Mouse (Mus musculus): ENCODE measurements around the gene Esrp2. TPM values are rescaled to one million over a fixed set of nuclear protein-coding genes. Genes with fewer than 3 reads are reported as not detected.

Gene Esrp2
- total and polyA plus RNA-seq, 3 experiments: 0.24 to 0.30 TPM; not detected in 1

DNA sequence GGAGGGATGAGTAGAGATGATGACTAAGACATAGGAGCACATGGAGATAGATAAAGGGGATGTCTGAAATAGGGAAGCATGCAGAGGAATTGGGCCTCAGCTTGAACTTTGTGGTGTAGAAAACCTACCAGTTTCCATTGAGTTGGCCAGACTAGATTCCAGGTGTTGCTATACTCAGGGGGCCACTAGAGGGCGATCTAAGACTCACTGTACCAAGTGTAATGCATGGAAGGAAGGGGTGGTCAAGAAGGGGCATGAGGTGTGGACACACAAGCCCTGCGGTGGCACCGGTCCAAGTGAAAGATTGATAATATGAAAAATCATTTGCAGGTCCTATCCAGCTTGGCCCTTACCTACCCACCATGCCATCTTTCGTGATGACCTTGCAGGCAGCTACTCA, 28.7 kb upstream of the Esrp2 start:
- Histone ChIP-seq H3K9me3 (replicated peaks; ENCODE audit: low read length) (no peaks in the 10 kb centered on the region), H3K4me2 (ENCODE audit: insufficient read depth, low read depth, poor library complexity, severe bottlenecking) (no peak overlapping the region), H3K27me3 (replicated peaks) (no peaks in the 10 kb centered on the region), H3K9ac (ENCODE audit: insufficient read depth, low read depth) (no peak overlapping the region), H3K27ac (ENCODE audit: insufficient read depth, low read depth) (no peak overlapping the region), H3K36me3 (replicated peaks in 1 of 2; ENCODE audit: control insufficient read depth in 1 of 2, insufficient read depth in 1 of 2, low read length in 1 of 2) (peaks cover 28 to 46% of the 10 kb centered on the region in 2 experiments), H3K4me3 (replicated peaks in 1 of 3; ENCODE audit: low read depth in 2 of 3, low read length in 2 of 3, poor library complexity in 1 of 3) (no peak overlapping the region), H3K4me1 (ENCODE audit: control insufficient read depth in 1 of 2, insufficient read depth in 2 of 2) (peaks cover 0 to 6% of the 10 kb centered on the region in 2 experiments; a peak in 1 of 4 replicates), H3K79me2 (replicated peaks; ENCODE audit: control insufficient read depth, extremely low read depth, insufficient read depth, poor library complexity, severe bottlenecking) (peaks cover 14% of the 10 kb centered on the region)
- dilution Hi-C loops (cut with MboI; ENCODE audit: extremely low pct_ligation_motif_present, extremely low pct_unique_long_range_greater_than_20kb, low sequenced_read_pairs) (no loop called here), in situ Hi-C loops (cut with MboI; ENCODE audit: low pct_ligation_motif_present, low pct_unique_long_range_greater_than_20kb, low sequenced_read_pairs) (loop anchor here (5.0 kb wide), 1 partner anchor 47 kb away; the partner anchor contains the start of genes Prmt7 and Slc7a6os)
- peak; percentile 74 for DNase-seq (ENCODE audit: extremely low read depth)
- TF ChIP-seq SMC3 (IDR thresholded peaks at IDR 0.05; ENCODE audit: low read depth, low read length) (peak; percentile 86), RAD21 (IDR thresholded peaks at IDR 0.05; ENCODE audit: low read depth, low read length) (peak; percentile 80), MYC (IDR thresholded peaks at IDR 0.05; ENCODE audit: low read depth, low read length) (peak; percentile 76; the same call in 1 of the 2 replicates), ZMIZ1 (IDR thresholded peaks at IDR 0.05; ENCODE audit: low read depth, low read length) (no peak), ZKSCAN1 (IDR thresholded peaks at IDR 0.05; ENCODE audit: borderline replicate concordance, low read depth, low read length) (no peak), KAT2A (IDR thresholded peaks at IDR 0.05; ENCODE audit: insufficient replicate concordance, low read length) (no peak), CHD2 (IDR thresholded peaks at IDR 0.05; ENCODE audit: low read length) (no peak), TCF12 (IDR thresholded peaks at IDR 0.05; ENCODE audit: low read depth, low read length) (0 out of 2 replicates have a peak, but pooled peaks have one; percentile 34), CTCF (conservative IDR thresholded peaks at IDR 0.05 in 1 of 2, IDR thresholded peaks at IDR 0.05 in 1 of 2; ENCODE audit: low read depth in 2 of 2, low read length in 2 of 2) (peak; percentile 90 to 93), POLR2AphosphoS2 (IDR thresholded peaks at IDR 0.05; ENCODE audit: low read depth, low read length) (no peak), IRF4 (IDR thresholded peaks at IDR 0.05; ENCODE audit: low read depth, low read length) (0 out of 2 replicates have a peak, but pooled peaks have one; percentile 29), NELFE (IDR thresholded peaks at IDR 0.05; ENCODE audit: low read depth, low read length) (peak; percentile 42; the same call in 1 of the 2 replicates)

DNA sequence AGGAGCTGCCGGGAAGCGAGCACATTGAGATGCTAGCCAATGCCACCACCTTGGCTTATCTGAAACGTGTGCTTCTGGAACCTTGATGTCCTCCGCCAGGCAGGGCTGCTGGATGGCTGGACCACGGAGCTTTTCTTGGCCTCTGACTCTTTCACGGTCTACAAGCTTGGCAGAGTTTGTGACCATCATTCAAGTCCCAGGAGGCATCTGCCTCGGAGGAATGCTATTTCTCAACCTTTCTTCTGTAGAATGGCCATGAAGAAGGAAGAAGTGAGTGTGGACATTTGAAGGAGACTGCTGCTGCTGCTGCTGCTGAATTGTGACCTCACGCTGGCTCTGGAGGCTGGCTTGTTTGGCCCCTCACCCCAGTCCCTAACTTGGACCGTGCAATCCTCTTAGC, 26.5 kb upstream of the Esrp2 start:
- no peaks in the 10 kb centered on the region for H3K27me3 ChIP-seq (replicated peaks)
- H3K9me3 ChIP-seq (replicated peaks; ENCODE audit: low read length): no peaks in the 10 kb centered on the region
- H3K79me2 ChIP-seq (replicated peaks; ENCODE audit: control insufficient read depth, extremely low read depth, insufficient read depth, poor library complexity, severe bottlenecking): no peaks in the 10 kb centered on the region
- in situ Hi-C loops (cut with MboI; ENCODE audit: low pct_ligation_motif_present, low pct_unique_long_range_greater_than_20kb, low sequenced_read_pairs) (no loop called here), dilution Hi-C loops (cut with MboI; ENCODE audit: extremely low pct_ligation_motif_present, extremely low pct_unique_long_range_greater_than_20kb, low sequenced_read_pairs) (no loop called here)
- no peak overlapping the region for H3K4me3 ChIP-seq (replicated peaks in 1 of 3; ENCODE audit: low read depth in 2 of 3, low read length in 2 of 3, poor library complexity in 1 of 3)
- H3K4me1 ChIP-seq (ENCODE audit: control insufficient read depth in 1 of 2, insufficient read depth in 2 of 2): no peaks in the 10 kb centered on the region
- H3K27ac ChIP-seq (ENCODE audit: insufficient read depth, low read depth): no peak overlapping the region
- no peak for TF ChIP-seq USF1 (IDR thresholded peaks at IDR 0.05; ENCODE audit: low read depth, low read length)
- no peak for TF ChIP-seq BHLHE40 (IDR thresholded peaks at IDR 0.05; ENCODE audit: low read depth, low read length)
- TF ChIP-seq E2F4 (IDR thresholded peaks at IDR 0.05; ENCODE audit: insufficient replicate concordance, low read depth, low read length): no peak
- no peak for TF ChIP-seq RAD21 (IDR thresholded peaks at IDR 0.05; ENCODE audit: low read depth, low read length)
- peaks cover 28 to 61% of the 10 kb centered on the region in 2 experiments for H3K36me3 ChIP-seq (replicated peaks in 1 of 2; ENCODE audit: control insufficient read depth in 1 of 2, insufficient read depth in 1 of 2, low read length in 1 of 2)
- no peak overlapping the region for H3K4me2 ChIP-seq (ENCODE audit: insufficient read depth, low read depth, poor library complexity, severe bottlenecking)
- no peak for DNase-seq (ENCODE audit: extremely low read depth)
- H3K9ac ChIP-seq (ENCODE audit: insufficient read depth, low read depth): no peak overlapping the region

All from CH12.LX (cell line).